Mouse (Mus musculus): ENCODE measurements around the gene Ecpas.

GRCm38 (mm10) chr4:58944695-58945094, 32.1 kb upstream of the Ecpas start:
- no peak for TF ChIP-seq ZC3H11A (IDR thresholded peaks at IDR 0.05; ENCODE audit: borderline replicate concordance, low read depth, low read length)
- no peak for TF ChIP-seq CHD2 (IDR thresholded peaks at IDR 0.05; ENCODE audit: low read depth, low read length)
- no peak for TF ChIP-seq HCFC1 (IDR thresholded peaks at IDR 0.05; ENCODE audit: borderline replicate concordance, insufficient read depth, low read length)
- TF ChIP-seq ZNF384 (IDR thresholded peaks at IDR 0.05; ENCODE audit: low read depth, low read length): no peak
- no peak for TF ChIP-seq MAFK (IDR thresholded peaks at IDR 0.05; ENCODE audit: insufficient read depth, low read depth, low read length)
